Mouse (Mus musculus): ENCODE data around the gene Them7. TPM values are rescaled to one million over a fixed set of nuclear protein-coding genes. Genes with fewer than 3 reads are reported as not detected.

The Them7 gene
- polyA plus RNA-seq, 1 experiment from 2014 or later, result 0.26 TPM

- Histone ChIP-seq H3K27me3 (replicated peaks; ENCODE audit: control insufficient read depth, insufficient read depth, low read length) (no peaks in the 10 kb centered on the region), H3K36me3 (ENCODE audit: control insufficient read depth, insufficient read depth) (no peaks in the 10 kb centered on the region), H3K4me3 (ENCODE audit: low read depth, low read length) (no peak overlapping the region), H3K27ac (ENCODE audit: low read depth, low read length) (no peak overlapping the region), H3K4me2 (replicated peaks; ENCODE audit: low read depth) (no peak overlapping the region), H3K9me3 (ENCODE audit: control insufficient read depth) (no peaks in the 10 kb centered on the region), H3K9ac (ENCODE audit: low read depth, low read length) (no peak overlapping the region), H3K4me1 (replicated peaks; ENCODE audit: control insufficient read depth, insufficient read depth, low read length) (no peaks in the 10 kb centered on the region)
- no peak for ATAC-seq
- no peak for TF ChIP-seq CTCF (IDR thresholded peaks at IDR 0.05; ENCODE audit: low read depth)
- 72% methylated on average over 5 of the region's 5 CpGs for WGBS
Observed at GRCm38 (mm10) chr2:105356791-105357190, 132.7 kb downstream of the Them7 start.

GRCm38 (mm10) chr2:105358040-105358439, 133.9 kb downstream of the Them7 start:
- Histone ChIP-seq H3K9me3 (ENCODE audit: control insufficient read depth) (no peaks in the 10 kb centered on the region), H3K27me3 (replicated peaks; ENCODE audit: control insufficient read depth, insufficient read depth, low read length) (no peaks in the 10 kb centered on the region), H3K4me3 (ENCODE audit: low read depth, low read length) (no peak overlapping the region), H3K27ac (ENCODE audit: low read depth, low read length) (no peak overlapping the region), H3K36me3 (ENCODE audit: control insufficient read depth, insufficient read depth) (no peaks in the 10 kb centered on the region), H3K4me2 (replicated peaks; ENCODE audit: low read depth) (no peak overlapping the region), H3K4me1 (replicated peaks; ENCODE audit: control insufficient read depth, insufficient read depth, low read length) (no peaks in the 10 kb centered on the region), H3K9ac (ENCODE audit: low read depth, low read length) (no peak overlapping the region)
- no peak for TF ChIP-seq CTCF (IDR thresholded peaks at IDR 0.05; ENCODE audit: low read depth)
- ATAC-seq, result no peak
- 89% methylated on average over 3 of the region's 3 CpGs for WGBS

- no peaks in the 10 kb centered on the region for H3K4me1 ChIP-seq (replicated peaks; ENCODE audit: control insufficient read depth, insufficient read depth, low read length)
- H3K9ac ChIP-seq (ENCODE audit: low read depth, low read length), result no peak overlapping the region
- no peaks in the 10 kb centered on the region for H3K27me3 ChIP-seq (replicated peaks; ENCODE audit: control insufficient read depth, insufficient read depth, low read length)
- H3K27ac ChIP-seq (ENCODE audit: low read depth, low read length), result no peak overlapping the region
- WGBS, result 36% methylated on average over 4 of the region's 4 CpGs
- no peaks in the 10 kb centered on the region for H3K36me3 ChIP-seq (ENCODE audit: control insufficient read depth, insufficient read depth)
- no peak overlapping the region for H3K4me3 ChIP-seq (ENCODE audit: low read depth, low read length)
- peak; percentile 43 for TF ChIP-seq CTCF (IDR thresholded peaks at IDR 0.05; ENCODE audit: low read depth)
- H3K9me3 ChIP-seq (ENCODE audit: control insufficient read depth), result no peaks in the 10 kb centered on the region
- ATAC-seq, result no peak
- no peak overlapping the region for H3K4me2 ChIP-seq (replicated peaks; ENCODE audit: low read depth)
Observed at GRCm38 (mm10) chr2:105367623-105368022, 143.5 kb downstream of the Them7 start.

- no peaks in the 10 kb centered on the region for H3K4me1 ChIP-seq (replicated peaks; ENCODE audit: control insufficient read depth, insufficient read depth, low read length)
- no peaks in the 10 kb centered on the region for H3K9me3 ChIP-seq (ENCODE audit: control insufficient read depth)
- H3K4me3 ChIP-seq (ENCODE audit: low read depth, low read length), result no peak overlapping the region
- no peaks in the 10 kb centered on the region for H3K27me3 ChIP-seq (replicated peaks; ENCODE audit: control insufficient read depth, insufficient read depth, low read length)
- no peak for ATAC-seq
- WGBS, result 17% methylated on average over 10 of the region's 10 CpGs
- H3K4me2 ChIP-seq (replicated peaks; ENCODE audit: low read depth), result no peak overlapping the region
- H3K36me3 ChIP-seq (ENCODE audit: control insufficient read depth, insufficient read depth), result no peaks in the 10 kb centered on the region
- no peak overlapping the region for H3K9ac ChIP-seq (ENCODE audit: low read depth, low read length)
- no peak for TF ChIP-seq CTCF (IDR thresholded peaks at IDR 0.05; ENCODE audit: low read depth)
- H3K27ac ChIP-seq (ENCODE audit: low read depth, low read length), result no peak overlapping the region
Observed at GRCm38 (mm10) chr2:105370240-105370639, 146.1 kb downstream of the Them7 start.

GRCm38 (mm10) chr2:105370698-105371097, 146.6 kb downstream of the Them7 start:
- no peaks in the 10 kb centered on the region for H3K9me3 ChIP-seq (ENCODE audit: control insufficient read depth)
- no peak for ATAC-seq
- H3K27me3 ChIP-seq (replicated peaks; ENCODE audit: control insufficient read depth, insufficient read depth, low read length), result no peaks in the 10 kb centered on the region
- H3K4me3 ChIP-seq (ENCODE audit: low read depth, low read length), result no peak overlapping the region
- H3K36me3 ChIP-seq (ENCODE audit: control insufficient read depth, insufficient read depth), result no peaks in the 10 kb centered on the region
- no peak overlapping the region for H3K4me2 ChIP-seq (replicated peaks; ENCODE audit: low read depth)
- no peak for TF ChIP-seq CTCF (IDR thresholded peaks at IDR 0.05; ENCODE audit: low read depth)
- H3K9ac ChIP-seq (ENCODE audit: low read depth, low read length), result no peak overlapping the region
- WGBS, result 39% methylated on average over 14 of the region's 14 CpGs
- H3K4me1 ChIP-seq (replicated peaks; ENCODE audit: control insufficient read depth, insufficient read depth, low read length), result no peaks in the 10 kb centered on the region
- no peak overlapping the region for H3K27ac ChIP-seq (ENCODE audit: low read depth, low read length)

GRCm38 (mm10) chr2:105372156-105372555, 148.0 kb downstream of the Them7 start:
- WGBS, result 90% methylated on average over 6 of the region's 6 CpGs
- H3K9me3 ChIP-seq (ENCODE audit: control insufficient read depth), result no peaks in the 10 kb centered on the region
- no peak overlapping the region for H3K9ac ChIP-seq (ENCODE audit: low read depth, low read length)
- TF ChIP-seq CTCF (IDR thresholded peaks at IDR 0.05; ENCODE audit: low read depth), result no peak
- H3K27ac ChIP-seq (ENCODE audit: low read depth, low read length), result no peak overlapping the region
- H3K36me3 ChIP-seq (ENCODE audit: control insufficient read depth, insufficient read depth), result no peaks in the 10 kb centered on the region
- no peaks in the 10 kb centered on the region for H3K4me1 ChIP-seq (replicated peaks; ENCODE audit: control insufficient read depth, insufficient read depth, low read length)
- H3K4me2 ChIP-seq (replicated peaks; ENCODE audit: low read depth), result no peak overlapping the region
- no peak for ATAC-seq
- H3K27me3 ChIP-seq (replicated peaks; ENCODE audit: control insufficient read depth, insufficient read depth, low read length), result no peaks in the 10 kb centered on the region
- no peak overlapping the region for H3K4me3 ChIP-seq (ENCODE audit: low read depth, low read length)

- H3K9ac ChIP-seq (ENCODE audit: low read depth, low read length), result no peak overlapping the region
- H3K4me3 ChIP-seq (ENCODE audit: low read depth, low read length), result no peak overlapping the region
- 76% methylated on average over 5 of the region's 5 CpGs for WGBS
- H3K27me3 ChIP-seq (replicated peaks; ENCODE audit: control insufficient read depth, insufficient read depth, low read length), result no peaks in the 10 kb centered on the region
- H3K27ac ChIP-seq (ENCODE audit: low read depth, low read length), result no peak overlapping the region
- H3K4me1 ChIP-seq (replicated peaks; ENCODE audit: control insufficient read depth, insufficient read depth, low read length), result no peaks in the 10 kb centered on the region
- no peaks in the 10 kb centered on the region for H3K9me3 ChIP-seq (ENCODE audit: control insufficient read depth)
- H3K4me2 ChIP-seq (replicated peaks; ENCODE audit: low read depth), result no peak overlapping the region
- no peak for ATAC-seq
- TF ChIP-seq CTCF (IDR thresholded peaks at IDR 0.05; ENCODE audit: low read depth), result no peak
- no peaks in the 10 kb centered on the region for H3K36me3 ChIP-seq (ENCODE audit: control insufficient read depth, insufficient read depth)
Observed at GRCm38 (mm10) chr2:105372727-105373126, 148.6 kb downstream of the Them7 start.

Data from intestine, postnatal 0 days (tissue).